Mouse (Mus musculus) liver, embryonic 13.5 days (tissue): ENCODE data around the gene Trim41. TPM values are rescaled to one million over a fixed set of nuclear protein-coding genes. Genes with fewer than 3 reads are reported as not detected.

Experiments
- ATAC-seq: fragments of 200-750 bp; cut with Nextera tagmentation; 2 replicates; pipeline ENCODE4 v1.8.0; 2017; ENCODE audit warnings: low read depth, mild to moderate bottlenecking, moderate number of reproducible peaks, moderate library complexity
- DNase-seq: peaks from one replicate; pipeline ENCODE4 v3.0.0; 2022
- H3K27ac ChIP-seq: fragments of 300-500 bp; sonication (generic); 2 replicates; pipeline ENCODE4 v1.5.1; 2015; ENCODE audit warnings: moderate library complexity, mild to moderate bottlenecking, inconsistent platforms
- H3K27me3 ChIP-seq: fragments of 300-500 bp; sonication (generic); 2 replicates; pipeline ENCODE4 v1.6.1; 2015; ENCODE audit warnings: mild to moderate bottlenecking, inconsistent platforms
- H3K36me3 ChIP-seq: fragments of 300-500 bp; sonication (generic); 2 replicates; pipeline ENCODE4 v1.6.1; 2015; ENCODE audit warnings: mild to moderate bottlenecking, inconsistent platforms
- H3K4me1 ChIP-seq: fragments of 300-500 bp; sonication (generic); replicated peaks from 2 replicates; pipeline ENCODE4 v1.6.1; 2015; ENCODE audit warnings: inconsistent platforms
- H3K4me2 ChIP-seq: fragments of 300-500 bp; sonication (generic); 2 replicates; pipeline ENCODE4 v1.6.1; 2015; ENCODE audit warnings: inconsistent platforms, mild to moderate bottlenecking, moderate library complexity
- H3K4me3 ChIP-seq: fragments of 300-500 bp; sonication (generic); replicated peaks from 2 replicates; pipeline ENCODE4 v1.5.1; 2015; ENCODE audit warnings: mild to moderate bottlenecking, inconsistent platforms
- H3K9ac ChIP-seq: fragments of 300-500 bp; sonication (generic); 2 replicates; pipeline ENCODE4 v1.6.1; 2015; ENCODE audit warnings: mild to moderate bottlenecking, inconsistent platforms
- H3K9me3 ChIP-seq: fragments of 300-500 bp; sonication (generic); replicated peaks from 2 replicates; pipeline ENCODE4 v1.6.1; 2016; ENCODE audit warnings: inconsistent platforms
- WGBS: fragments of 180-500 bp; shearing (Covaris S2); methylation state at CpG from one replicate; pipeline ENCODE4 v1.1.7; 2015; ENCODE audit not compliant: insufficient replicate concordance; 5-methylcytosine and 5-hydroxymethylcytosine counted together
- polyA plus RNA-seq: library from polyadenylated mRNA; unstranded; fragments of >200 nt; fragmentation: Nextera tagmentation; extraction: Ambion mirVana; gene quantifications from 2 replicates; pipeline ENCODE4 v1.2.1, GENCODE M21; 2015

The Trim41 gene
- polyA plus RNA-seq, 1 experiment from 2014 or later, result 2.4 TPM

DNA sequence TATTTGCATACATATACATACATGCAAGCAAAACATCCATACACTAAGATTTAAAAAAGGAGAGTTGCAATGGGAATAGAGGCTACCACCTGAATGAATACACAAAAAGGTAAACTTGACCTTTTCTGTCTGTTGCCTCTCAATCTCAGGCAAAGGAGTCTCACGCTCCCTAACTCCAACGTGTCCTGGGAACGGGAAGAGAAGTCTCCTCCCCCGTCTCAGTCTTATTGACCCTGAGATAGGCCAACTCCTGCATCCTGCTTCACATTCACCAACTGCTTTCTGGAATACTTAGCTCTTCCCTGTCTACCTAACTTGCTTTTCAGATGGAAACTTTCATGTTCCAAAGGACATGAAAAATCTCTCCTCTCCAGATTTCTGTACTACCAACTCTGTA is 7.7 kb downstream of the Trim41 start:
- 68% methylated on average over 4 of the region's 4 CpGs for WGBS
- H3K27me3 ChIP-seq, result no peaks in the 10 kb centered on the region
- H3K27ac ChIP-seq, result peak overlapping the region; percentile 16; the same call in 1 of the 2 replicates
- H3K4me1 ChIP-seq, result peaks cover 31% of the 10 kb centered on the region
- no peak overlapping the region for H3K9ac ChIP-seq
- H3K4me2 ChIP-seq, result no peak overlapping the region
- peaks cover 90% of the 10 kb centered on the region for H3K36me3 ChIP-seq
- no peak overlapping the region for H3K4me3 ChIP-seq
- ATAC-seq, result no peak
- no peaks in the 10 kb centered on the region for H3K9me3 ChIP-seq
- DNase-seq, result no peak

DNA sequence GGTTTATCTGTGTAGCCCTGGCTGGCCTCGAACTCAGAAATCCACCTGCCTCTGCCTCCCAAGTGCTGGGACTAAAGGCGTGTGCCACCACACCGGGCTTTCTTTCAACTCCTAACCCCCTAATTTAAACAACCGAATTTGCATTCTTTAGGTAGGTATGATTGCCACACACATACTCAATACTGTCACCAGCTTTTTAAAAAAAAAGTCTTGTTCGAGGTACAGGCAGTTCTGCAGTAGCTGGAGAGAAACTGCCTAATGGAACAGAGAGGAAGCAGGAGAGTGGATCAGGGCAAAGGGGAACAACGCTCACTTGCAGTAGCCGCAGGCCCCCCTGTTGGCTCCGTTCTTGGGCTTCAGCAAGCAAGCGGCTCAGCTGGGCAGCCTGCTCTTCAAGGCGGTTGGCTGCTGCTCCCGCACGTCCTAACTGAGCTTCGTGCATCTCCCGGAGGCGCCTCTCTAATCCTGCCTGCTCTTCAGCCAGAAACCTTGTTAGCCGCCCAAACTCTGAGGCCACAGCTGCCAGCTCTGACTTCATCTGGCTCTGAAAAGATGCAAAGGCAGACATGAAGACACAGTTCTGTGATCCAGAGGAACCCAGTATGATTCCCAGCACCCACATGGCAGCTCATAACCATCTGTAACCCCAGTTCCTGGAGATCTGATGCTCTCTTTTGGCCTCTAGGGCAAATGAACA is 8.3 kb downstream of the Trim41 start:
- Histone ChIP-seq H3K36me3 (peaks cover 95% of the 10 kb centered on the region), H3K9me3 (no peaks in the 10 kb centered on the region), H3K4me2 (no peak overlapping the region), H3K27ac (no peak overlapping the region), H3K27me3 (no peaks in the 10 kb centered on the region), H3K4me1 (peaks cover 33% of the 10 kb centered on the region), H3K9ac (no peak overlapping the region), H3K4me3 (no peak overlapping the region)
- DNase-seq (no peak), ATAC-seq (no peak)
- 72% methylated on average over 16 of the region's 16 CpGs for WGBS

DNA sequence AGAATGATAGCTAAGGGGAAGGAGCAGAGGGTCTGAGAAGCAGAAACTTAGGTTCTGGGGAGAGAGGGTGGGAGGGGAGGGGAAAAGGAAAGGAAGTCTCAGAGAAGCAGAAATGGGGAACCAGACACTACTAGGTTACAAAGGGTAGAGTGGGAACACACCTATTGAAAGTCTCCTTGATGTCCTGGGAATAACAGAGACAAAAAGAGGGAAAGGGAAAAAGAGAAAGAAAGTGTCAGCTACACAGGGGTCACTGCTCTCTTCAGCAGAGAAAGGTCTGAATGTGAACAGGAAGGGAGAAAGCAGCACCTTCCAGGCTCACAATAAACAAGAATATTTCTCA is 8.9 kb downstream of the Trim41 start:
- no peak overlapping the region for H3K9ac ChIP-seq
- no peaks in the 10 kb centered on the region for H3K27me3 ChIP-seq
- peaks cover 34% of the 10 kb centered on the region for H3K4me1 ChIP-seq
- no peak for DNase-seq
- H3K4me3 ChIP-seq, result no peak overlapping the region
- no peak for ATAC-seq
- H3K27ac ChIP-seq, result no peak overlapping the region; the same call in 1 of the 2 replicates
- H3K36me3 ChIP-seq, result peaks cover 99% of the 10 kb centered on the region
- no peak overlapping the region for H3K4me2 ChIP-seq
- no peaks in the 10 kb centered on the region for H3K9me3 ChIP-seq

DNA sequence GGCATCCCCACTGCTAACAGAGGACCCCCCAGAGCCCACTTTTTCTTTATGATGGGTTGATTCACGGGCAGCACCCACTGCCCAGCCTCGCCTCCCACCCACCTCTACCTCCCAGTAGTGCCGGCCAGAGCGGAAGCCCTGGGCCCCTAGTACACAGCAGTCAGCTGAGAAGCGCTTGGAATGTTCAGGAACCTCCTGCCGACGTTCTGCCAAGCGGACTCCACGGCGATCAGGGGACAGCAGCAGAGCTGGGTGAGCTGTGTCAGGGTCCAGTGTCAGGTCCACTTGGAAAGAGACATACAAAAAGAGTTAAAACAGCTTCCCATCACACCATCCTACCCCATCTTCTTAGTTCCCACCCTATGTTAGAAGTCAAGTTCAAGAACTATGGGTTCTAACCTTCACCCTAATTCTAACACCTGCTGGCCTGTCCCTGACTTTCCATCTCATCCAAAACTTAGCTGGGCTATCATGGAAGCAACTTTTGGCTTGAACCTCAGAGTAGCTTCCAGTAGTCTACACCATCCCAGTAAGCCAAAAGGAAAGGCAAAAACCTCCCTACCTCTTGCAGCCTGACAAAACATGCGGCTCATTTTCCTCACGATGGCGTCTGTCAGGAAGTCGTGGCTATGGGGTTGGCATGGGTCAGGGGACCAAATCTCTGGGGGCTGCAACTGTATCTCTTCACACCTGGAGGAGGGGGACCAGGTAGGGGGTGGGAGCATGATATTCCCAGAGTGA is 9.4 kb downstream of the Trim41 start:
- no peaks in the 10 kb centered on the region for H3K9me3 ChIP-seq
- H3K9ac ChIP-seq, result no peak overlapping the region
- no peak overlapping the region for H3K4me2 ChIP-seq
- DNase-seq, result no peak
- H3K4me3 ChIP-seq, result no peak overlapping the region
- H3K27me3 ChIP-seq, result no peaks in the 10 kb centered on the region
- no peak; the same call in 1 of the 2 replicates for ATAC-seq
- peaks cover 99% of the 10 kb centered on the region for H3K36me3 ChIP-seq
- H3K4me1 ChIP-seq, result peaks cover 39% of the 10 kb centered on the region
- WGBS, result 49% methylated on average over 14 of the region's 14 CpGs
- peak overlapping the region; percentile 44 for H3K27ac ChIP-seq

DNA sequence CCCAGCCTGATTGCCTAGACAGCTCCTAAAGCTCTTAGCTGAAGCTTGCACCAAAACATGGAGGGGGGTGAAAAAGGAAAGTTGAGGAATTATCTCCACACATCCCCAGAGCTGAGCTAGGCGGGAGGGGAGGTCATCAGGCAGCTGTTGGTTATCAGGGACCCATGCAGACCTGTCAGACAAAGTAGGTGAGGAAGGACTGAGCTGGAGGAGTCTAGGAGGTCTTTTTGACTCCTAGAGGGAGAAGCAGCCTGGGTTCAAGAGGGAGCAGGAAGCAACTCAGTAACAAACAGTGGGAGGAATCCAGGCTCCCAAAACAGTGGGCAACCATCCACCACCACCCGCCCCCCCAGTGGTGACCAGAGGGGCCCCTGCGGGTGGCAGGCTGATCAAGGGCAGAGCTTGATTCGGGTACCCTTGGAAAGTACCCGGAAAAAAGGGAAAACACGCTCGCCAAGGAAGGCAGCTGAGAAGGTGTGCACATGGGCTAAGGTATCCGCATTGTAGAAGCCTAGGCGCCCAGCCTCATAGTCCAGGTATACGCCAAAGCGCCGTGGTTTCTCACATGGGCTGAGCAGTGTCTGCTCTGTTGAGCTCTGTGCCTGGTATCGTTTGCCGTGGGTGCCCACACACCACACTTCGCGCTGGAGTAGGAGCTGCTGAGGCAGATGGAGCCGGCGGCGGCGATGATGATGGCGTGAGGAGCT is 10.1 kb downstream of the Trim41 start:
- Histone ChIP-seq H3K27me3 (no peaks in the 10 kb centered on the region), H3K4me1 (peaks cover 47% of the 10 kb centered on the region), H3K36me3 (peaks cover 99% of the 10 kb centered on the region), H3K4me2 (no peak overlapping the region), H3K27ac (peak overlapping the region; percentile 56), H3K9ac (no peak overlapping the region), H3K4me3 (no peak overlapping the region), H3K9me3 (no peaks in the 10 kb centered on the region)
- DNase-seq (no peak), ATAC-seq (peak; percentile 71)
- 41% methylated on average over 21 of the region's 21 CpGs for WGBS

DNA sequence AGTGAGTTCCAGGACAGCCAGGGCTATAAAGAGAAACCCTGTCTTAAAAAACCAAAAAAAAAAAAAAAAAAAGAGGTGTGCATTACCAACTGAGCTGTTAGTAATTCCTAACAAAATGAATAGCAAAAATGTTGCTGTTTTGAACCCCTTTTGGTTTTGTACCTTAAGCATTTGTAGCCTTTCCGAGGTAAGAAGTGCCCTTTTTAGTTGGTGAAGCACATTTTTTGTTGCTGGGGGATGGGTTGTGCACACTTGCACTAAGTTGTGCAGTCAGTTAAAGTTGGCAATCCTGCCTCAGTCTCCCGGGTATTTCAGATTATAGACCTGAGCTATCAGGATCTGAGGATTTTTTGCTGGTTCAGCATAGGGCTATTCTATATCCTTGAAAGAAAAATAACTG is 12.2 kb downstream of the Trim41 start:
- peaks cover 89% of the 10 kb centered on the region for H3K36me3 ChIP-seq

DNA sequence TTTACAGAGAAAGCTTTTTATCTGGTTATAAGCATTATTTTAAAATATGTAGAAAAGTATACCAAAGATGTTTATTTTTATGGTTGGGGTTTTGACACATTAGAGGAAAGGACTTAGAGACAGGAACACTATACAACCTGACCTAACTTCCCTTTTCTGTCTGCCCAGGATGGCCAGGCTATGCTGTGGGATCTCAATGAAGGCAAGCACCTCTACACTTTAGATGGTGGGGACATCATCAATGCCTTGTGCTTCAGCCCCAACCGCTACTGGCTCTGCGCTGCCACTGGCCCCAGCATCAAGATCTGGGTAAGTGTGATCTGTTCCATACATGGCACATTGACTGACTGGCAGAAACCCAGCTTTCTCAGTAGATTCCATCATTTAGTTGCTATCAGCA is 13.2 kb downstream of the Trim41 start:
- ATAC-seq (no peak), DNase-seq (no peak)
- Histone ChIP-seq H3K4me3 (no peak overlapping the region), H3K36me3 (peaks cover 80% of the 10 kb centered on the region), H3K9ac (0 out of 2 replicates have a peak overlapping the region, but pooled peaks have one; percentile 11), H3K4me2 (no peak overlapping the region), H3K9me3 (no peaks in the 10 kb centered on the region), H3K27ac (0 out of 2 replicates have a peak overlapping the region, but pooled peaks have one; percentile 7), H3K4me1 (peaks cover 55% of the 10 kb centered on the region), H3K27me3 (no peaks in the 10 kb centered on the region)
- 91% methylated on average over 2 of the region's 2 CpGs for WGBS

More for the DNA sequence above, 12.2 kb downstream of the Trim41 start:
- H3K4me2 ChIP-seq, result no peak overlapping the region
- 70% methylated on average over 2 of the region's 2 CpGs for WGBS
- H3K9me3 ChIP-seq, result no peaks in the 10 kb centered on the region
- ATAC-seq (no peak), DNase-seq (no peak)
- no peak overlapping the region for H3K27ac ChIP-seq
- no peak overlapping the region for H3K9ac ChIP-seq
- H3K4me3 ChIP-seq, result no peak overlapping the region
- H3K27me3 ChIP-seq, result no peaks in the 10 kb centered on the region
- peaks cover 57% of the 10 kb centered on the region for H3K4me1 ChIP-seq

DNA sequence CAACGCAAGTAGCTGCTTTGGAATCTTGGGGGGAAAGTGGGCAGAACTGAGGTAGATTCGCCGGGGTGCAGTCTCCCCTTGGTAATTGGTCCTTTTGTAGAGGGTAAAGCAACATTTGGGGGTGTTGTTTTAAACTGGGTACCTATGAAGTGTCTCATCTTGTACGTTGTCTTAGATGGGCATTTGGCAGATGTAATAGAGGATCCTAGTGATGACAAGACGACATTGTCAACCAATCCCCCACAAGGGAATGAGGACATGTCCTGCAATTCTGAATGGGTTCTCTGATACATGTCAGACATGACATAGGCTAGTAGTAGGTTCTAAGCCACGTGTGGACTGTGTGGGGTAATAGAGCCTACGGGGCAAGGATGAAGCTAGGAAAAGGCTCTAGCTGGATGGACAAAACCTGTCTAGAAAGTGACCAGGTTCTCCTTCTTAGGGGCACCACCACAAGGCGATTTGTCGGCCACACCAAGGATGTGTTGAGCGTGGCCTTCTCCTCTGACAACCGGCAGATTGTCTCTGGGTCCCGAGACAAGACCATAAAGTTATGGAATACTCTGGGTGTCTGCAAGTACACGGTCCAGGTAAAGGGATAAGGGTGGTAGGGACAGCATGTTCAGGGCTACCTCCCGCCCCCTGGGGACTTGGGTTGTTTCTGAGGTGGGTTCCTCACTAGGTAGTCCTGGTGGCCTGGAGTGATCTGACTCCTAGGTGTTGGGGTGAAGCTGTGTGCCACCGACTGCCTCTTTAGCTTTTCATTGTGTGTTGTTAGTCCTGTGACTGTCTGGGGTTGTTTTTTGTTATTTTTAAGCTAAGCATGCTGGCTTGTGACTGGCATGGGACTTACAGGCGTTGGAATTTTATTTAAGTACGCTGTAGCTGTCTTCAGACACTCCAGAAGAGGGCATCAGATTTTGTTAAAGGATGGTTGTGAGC is 15.1 kb downstream of the Trim41 start:
- 50% methylated on average over 17 of the region's 17 CpGs for WGBS
- no peak for DNase-seq
- peak overlapping the region; percentile 94 for H3K27ac ChIP-seq
- no peaks in the 10 kb centered on the region for H3K9me3 ChIP-seq
- H3K4me1 ChIP-seq, result peaks cover 69% of the 10 kb centered on the region
- peak overlapping the region; percentile 84 for H3K4me2 ChIP-seq
- H3K27me3 ChIP-seq, result no peaks in the 10 kb centered on the region
- peak overlapping the region; percentile 92 for H3K9ac ChIP-seq
- peak overlapping the region; percentile 88 for H3K4me3 ChIP-seq
- no peak for ATAC-seq
- H3K36me3 ChIP-seq, result peaks cover 61% of the 10 kb centered on the region

DNA sequence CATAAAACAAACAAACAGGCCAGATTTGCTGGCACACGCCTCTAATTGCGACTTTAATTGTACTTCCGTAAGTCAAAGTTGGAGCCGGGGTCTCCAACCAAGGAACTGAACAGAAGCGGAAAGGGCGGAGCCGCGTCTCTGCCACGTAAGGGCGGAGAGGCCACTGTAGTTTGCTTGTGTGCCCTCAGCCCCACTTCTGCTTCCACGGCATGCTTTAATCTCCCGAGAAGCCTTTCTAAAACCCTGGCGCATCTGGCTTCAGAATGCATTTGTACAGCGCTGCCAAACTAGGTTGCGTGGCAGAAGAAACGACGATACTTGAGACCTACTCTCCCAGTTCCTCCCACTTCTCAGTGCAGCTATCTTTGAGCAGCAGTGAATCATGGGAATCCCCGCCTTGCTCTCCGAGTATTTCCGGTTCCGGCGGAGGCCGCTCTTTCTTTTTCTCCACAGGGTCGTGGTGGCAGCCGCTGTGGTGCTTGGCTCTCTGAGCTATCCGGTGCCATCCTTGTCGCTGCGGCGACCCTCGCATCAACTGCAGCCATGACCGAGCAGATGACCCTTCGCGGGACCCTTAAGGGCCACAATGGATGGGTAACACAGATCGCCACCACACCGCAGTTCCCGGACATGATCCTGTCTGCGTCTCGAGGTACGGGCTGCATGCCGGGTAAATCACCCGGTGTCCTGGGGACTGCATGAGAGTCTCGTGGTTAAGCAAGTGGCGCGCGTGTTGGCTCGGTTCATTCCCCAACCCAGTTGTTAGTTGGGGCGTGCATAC is 17.0 kb downstream of the Trim41 start, which contains the start of gene Rack1:
TSS of gene Rack1 (plus strand) at position 412 of the 781 bp plus-strand sequence.
- under 1% methylated on average over 47 of the region's 47 CpGs for WGBS
- peak; percentile 83 for ATAC-seq

More for the DNA sequence above, 17.0 kb downstream of the Trim41 start, which contains the start of gene Rack1:
- Histone ChIP-seq H3K27ac (peak within 1 kb of the TSS; percentile 94), H3K9me3 (no peaks in the 10 kb centered on the region), H3K27me3 (no peaks in the 10 kb centered on the region), H3K36me3 (peaks cover 41% of the 10 kb centered on the region), H3K4me3 (peak within 1 kb of the TSS; percentile 88), H3K9ac (peak within 1 kb of the TSS; percentile 92), H3K4me2 (peak within 1 kb of the TSS; percentile 84), H3K4me1 (peaks cover 64% of the 10 kb centered on the region)
- DNase-seq, result peak; percentile 82
